Comparison of ENCODE assay signal across 13 mouse cellular contexts in genomic region chr5:74078400-74078799, GRCm38 (mm10).
"Had no signal": no experiment of that assay in that cellular context is flagged by ENCODE, and none has a peak within 500 bp of the region (broad histone marks: within the 10 kb centered on the region; RNA-seq: fewer than 3 reads in every experiment).

No protein-coding gene starts in this region.

- H3K27ac ChIP-seq: layer of hippocampus, adult 2 months; limb, embryonic 13.5 days; midbrain, embryonic 12.5 days; neural tube, embryonic 13.5 days; stomach, postnatal 0 days had no signal

- H3K9me3 ChIP-seq: limb, embryonic 13.5 days; midbrain, embryonic 12.5 days; neural tube, embryonic 13.5 days had no signal

- H3K36me3 ChIP-seq: limb, embryonic 13.5 days; midbrain, embryonic 12.5 days; neural tube, embryonic 13.5 days had no signal

- ATAC-seq: midbrain, embryonic 16.5 days had no signal

- H3K4me1 ChIP-seq: neural tube, embryonic 13.5 days had no signal

- H3K4me2 ChIP-seq: limb, embryonic 13.5 days; lung, embryonic 14.5 days; midbrain, embryonic 12.5 days; neural tube, embryonic 13.5 days had no signal

- H3K4me3 ChIP-seq: layer of hippocampus, adult 2 months; limb, embryonic 13.5 days; midbrain, embryonic 12.5 days; neural tube, embryonic 13.5 days had no signal

- DNase-seq: kidney, postnatal 10 days; kidney, postnatal 4 days; left cerebral cortex, postnatal 4 days; lung, embryonic 14.5 days; lung, postnatal 10 days; lung, postnatal 4 days; right cerebral cortex, postnatal 14 days had no signal

- H3K9ac ChIP-seq: lung, embryonic 14.5 days; midbrain, embryonic 12.5 days; neural tube, embryonic 13.5 days had no signal
